ENCODE assay signal across 11 mouse cellular contexts in genomic region chr1:132291706-132292105, GRCm38 (mm10). TPM values are rescaled to one million over a fixed set of nuclear protein-coding genes. Genes with fewer than 3 reads are reported as not detected.
DNase-seq lines count a peak whose midpoint lies in the region; ATAC-seq and TF ChIP-seq lines count a peak whose summit lies in the region.
"Had no signal": no experiment of that assay in that cellular context is flagged by ENCODE, and none has a peak within 500 bp of the region (broad histone marks: within the 10 kb centered on the region; RNA-seq: fewer than 3 reads in every experiment).

No protein-coding gene starts in this region.

- H3K27me3 ChIP-seq in heart, postnatal 0 days (ENCODE audit: control insufficient read depth, insufficient read depth, low read length): 0 out of 2 replicates have a peak, but pooled peaks cover 5% of the 10 kb centered on the region
- peaks cover 17% of the 10 kb centered on the region for H3K27me3 ChIP-seq in embryonic facial prominence, embryonic 13.5 days
- H3K27me3 ChIP-seq in hindbrain, postnatal 0 days (ENCODE audit: insufficient read depth, low read length): no peaks in the 10 kb centered on the region
- H3K27me3 ChIP-seq in intestine, embryonic 15.5 days (replicated peaks): 0 out of 2 replicates have a peak, but pooled peaks cover 3% of the 10 kb centered on the region

- H3K4me1 ChIP-seq in heart, postnatal 0 days (ENCODE audit: control insufficient read depth, insufficient read depth): peaks cover 6% of the 10 kb centered on the region
- peaks cover 26% of the 10 kb centered on the region for H3K4me1 ChIP-seq in embryonic facial prominence, embryonic 13.5 days
- peaks cover 26% of the 10 kb centered on the region for H3K4me1 ChIP-seq in hindbrain, postnatal 0 days (ENCODE audit: insufficient read depth, low read length)
- peaks cover 17% of the 10 kb centered on the region for H3K4me1 ChIP-seq in intestine, embryonic 15.5 days (replicated peaks)
- H3K4me1 ChIP-seq: liver, embryonic 15.5 days had no signal

- H3K4me3 ChIP-seq in heart, postnatal 0 days (ENCODE audit: low read depth, low read length): no peak overlapping the region
- no peak overlapping the region for H3K4me3 ChIP-seq in embryonic facial prominence, embryonic 13.5 days
- H3K4me3 ChIP-seq in hindbrain, postnatal 0 days (ENCODE audit: low read length): no peak overlapping the region
- H3K4me3 ChIP-seq in intestine, embryonic 15.5 days (replicated peaks): no peak overlapping the region
- H3K4me3 ChIP-seq: liver, embryonic 15.5 days; stomach, embryonic 15.5 days had no signal

- no peak for TF ChIP-seq CTCF in heart, postnatal 0 days (IDR thresholded peaks at IDR 0.05; ENCODE audit: low read depth)
- TF ChIP-seq CTCF in hindbrain, postnatal 0 days (IDR thresholded peaks at IDR 0.05; ENCODE audit: low read depth): no peak

- 0 out of 2 replicates have a peak overlapping the region, but pooled peaks have one; percentile 28 for H3K27ac ChIP-seq in heart, postnatal 0 days (ENCODE audit: low read depth)
- H3K27ac ChIP-seq in embryonic facial prominence, embryonic 13.5 days: peak overlapping the region; percentile 81
- H3K27ac ChIP-seq in hindbrain, postnatal 0 days: peak overlapping the region; percentile 4; the same call in 1 of the 2 replicates
- no peak overlapping the region for H3K27ac ChIP-seq in intestine, embryonic 15.5 days
- H3K27ac ChIP-seq: liver, embryonic 15.5 days had no signal

- WGBS in heart, postnatal 0 days: 64% methylated on average over 4 of the region's 4 CpGs
- 34% methylated on average over 4 of the region's 4 CpGs for WGBS in embryonic facial prominence, embryonic 13.5 days
- 32% methylated on average over 4 of the region's 4 CpGs for WGBS in hindbrain, postnatal 0 days
- WGBS in intestine, embryonic 15.5 days: 53% methylated on average over 4 of the region's 4 CpGs

- no peak for TF ChIP-seq EP300 in heart, postnatal 0 days (IDR thresholded peaks at IDR 0.05; ENCODE audit: low read depth)

- no peak overlapping the region for H3K9ac ChIP-seq in heart, postnatal 0 days (replicated peaks; ENCODE audit: low read depth, low read length)
- H3K9ac ChIP-seq in embryonic facial prominence, embryonic 13.5 days: peak overlapping the region; percentile 27; the same call in 1 of the 2 replicates
- H3K9ac ChIP-seq in hindbrain, postnatal 0 days (replicated peaks; ENCODE audit: low read length): no peak overlapping the region
- H3K9ac ChIP-seq in intestine, embryonic 15.5 days: no peak overlapping the region
- H3K9ac ChIP-seq: liver, embryonic 15.5 days; stomach, embryonic 15.5 days had no signal

- H3K4me2 ChIP-seq in heart, postnatal 0 days (ENCODE audit: low read depth, low read length): no peak overlapping the region
- no peak overlapping the region for H3K4me2 ChIP-seq in embryonic facial prominence, embryonic 13.5 days
- no peak overlapping the region for H3K4me2 ChIP-seq in hindbrain, postnatal 0 days (ENCODE audit: low read depth, low read length)
- no peak overlapping the region for H3K4me2 ChIP-seq in intestine, embryonic 15.5 days (replicated peaks)
- H3K4me2 ChIP-seq: liver, embryonic 15.5 days; stomach, embryonic 15.5 days had no signal

- intact Hi-C loops in heart, postnatal 10 days (cut with DNase I): no loop called here

- H3K36me3 ChIP-seq in heart, postnatal 0 days (replicated peaks; ENCODE audit: control insufficient read depth, insufficient read depth, low read length): no peaks in the 10 kb centered on the region
- no peaks in the 10 kb centered on the region for H3K36me3 ChIP-seq in embryonic facial prominence, embryonic 13.5 days
- no peaks in the 10 kb centered on the region for H3K36me3 ChIP-seq in hindbrain, postnatal 0 days (ENCODE audit: insufficient read depth, low read length)
- H3K36me3 ChIP-seq in intestine, embryonic 15.5 days: no peaks in the 10 kb centered on the region
- H3K36me3 ChIP-seq: liver, embryonic 15.5 days; stomach, embryonic 15.5 days had no signal

- DNase-seq in heart, postnatal 0 days (ENCODE audit: low spot score): no peak
- DNase-seq in heart, postnatal 10 days: no peak
- peak; percentile 89 for DNase-seq in 3T3-L1 (ENCODE audit: low read depth, low spot score)
- no peak for DNase-seq in hindbrain, postnatal 0 days (ENCODE audit: low spot score)
- DNase-seq in c-Kit-positive CD71-positive TER-119-positive erythroid progenitor cells, embryonic 14.5 days (ENCODE audit: low spot score): no peak

- H3K9me3 ChIP-seq in heart, postnatal 0 days (replicated peaks; ENCODE audit: control insufficient read depth, low read length): no peaks in the 10 kb centered on the region
- no peaks in the 10 kb centered on the region for H3K9me3 ChIP-seq in embryonic facial prominence, embryonic 13.5 days
- no peaks in the 10 kb centered on the region for H3K9me3 ChIP-seq in hindbrain, postnatal 0 days (ENCODE audit: low read length)
- no peaks in the 10 kb centered on the region for H3K9me3 ChIP-seq in intestine, embryonic 15.5 days
- H3K9me3 ChIP-seq: liver, embryonic 15.5 days; stomach, embryonic 15.5 days had no signal

- no peak for ATAC-seq in heart, postnatal 0 days (ENCODE audit: insufficient read depth, low read depth)
- ATAC-seq in embryonic facial prominence, embryonic 13.5 days (ENCODE audit: insufficient number of reproducible peaks, insufficient read depth, low FRiP score, low TSS enrichment, low read depth): no peak
- ATAC-seq in hindbrain, postnatal 0 days: no peak
- no peak for ATAC-seq in CD4-positive, CD25-positive, alpha-beta regulatory T cell, adult 4 months
- no peak for ATAC-seq in intestine, embryonic 15.5 days

RNA-seq across cellular contexts. Expression of gene Klhdc8a, which starts 6.7 kb away (rescaled TPM):
- total RNA-seq in heart, postnatal 0 days (2014; rRNA removed; ENCODE audit: low replicate concordance): 0.12 and 2.3 TPM in 2 replicates
- polyA plus RNA-seq in heart, postnatal 0 days (2015; fragmentation: Nextera tagmentation; extraction: Ambion mirVana): 0.68 and 0.95 TPM in 2 replicates
- 10 to 100 TPM; 17.7 to 27.5 TPM for total RNA-seq in heart, postnatal 10 days (2021)
- 0.23 and 0.25 TPM in 2 replicates for polyA plus RNA-seq in embryonic facial prominence, embryonic 13.5 days (2015; fragmentation: Nextera tagmentation; extraction: Ambion mirVana)
- total RNA-seq in hindbrain, postnatal 0 days (2014; rRNA removed): 23.0 and 26.0 TPM in 2 replicates
- 11.2 and 11.7 TPM in 2 replicates for polyA plus RNA-seq in hindbrain, postnatal 0 days (2015; fragmentation: Nextera tagmentation; extraction: Ambion mirVana)
- polyA plus RNA-seq in CD4-positive, CD25-positive, alpha-beta regulatory T cell, adult 4 months (2017; shearing (Covaris generic)): under 1 TPM in 1 of 2 experiments, not detected in 1; 0.07 TPM
- 0.23 and 0.49 TPM in 2 replicates for polyA plus RNA-seq in intestine, embryonic 15.5 days (2015; fragmentation: Nextera tagmentation; extraction: Ambion mirVana)
- total RNA-seq: neutrophil, adult 5-6 weeks had no signal

RNA-seq across cellular contexts. Expression of gene Nuak2, which starts 24.2 kb away (rescaled TPM):
- 0.76 and 2.6 TPM in 2 replicates for total RNA-seq in heart, postnatal 0 days (2014; rRNA removed; ENCODE audit: low replicate concordance)
- 2.0 and 2.2 TPM in 2 replicates for polyA plus RNA-seq in heart, postnatal 0 days (2015; fragmentation: Nextera tagmentation; extraction: Ambion mirVana)
- 1 to 10 TPM; 3.5 to 4.7 TPM for total RNA-seq in heart, postnatal 10 days (2021)
- polyA plus RNA-seq in embryonic facial prominence, embryonic 13.5 days (2015; fragmentation: Nextera tagmentation; extraction: Ambion mirVana): 2.2 and 4.4 TPM in 2 replicates
- total RNA-seq in hindbrain, postnatal 0 days (2014; rRNA removed): 6.2 and 7.7 TPM in 2 replicates
- 7.4 and 7.9 TPM in 2 replicates for polyA plus RNA-seq in hindbrain, postnatal 0 days (2015; fragmentation: Nextera tagmentation; extraction: Ambion mirVana)
- polyA plus RNA-seq in CD4-positive, CD25-positive, alpha-beta regulatory T cell, adult 4 months (2017; shearing (Covaris generic)): 1 to 10 TPM; 2.0 to 4.3 TPM
- polyA plus RNA-seq in intestine, embryonic 15.5 days (2015; fragmentation: Nextera tagmentation; extraction: Ambion mirVana): 4.7 and 5.5 TPM in 2 replicates
